Mouse (Mus musculus): ENCODE results near the gene Acnat1. TPM values are rescaled to one million over a fixed set of nuclear protein-coding genes. Genes with fewer than 3 reads are reported as not detected.

The Acnat1 gene
- polyA plus RNA-seq (2012; rRNA removed), result 0.74 and 1.1 TPM in 2 replicates

DNA sequence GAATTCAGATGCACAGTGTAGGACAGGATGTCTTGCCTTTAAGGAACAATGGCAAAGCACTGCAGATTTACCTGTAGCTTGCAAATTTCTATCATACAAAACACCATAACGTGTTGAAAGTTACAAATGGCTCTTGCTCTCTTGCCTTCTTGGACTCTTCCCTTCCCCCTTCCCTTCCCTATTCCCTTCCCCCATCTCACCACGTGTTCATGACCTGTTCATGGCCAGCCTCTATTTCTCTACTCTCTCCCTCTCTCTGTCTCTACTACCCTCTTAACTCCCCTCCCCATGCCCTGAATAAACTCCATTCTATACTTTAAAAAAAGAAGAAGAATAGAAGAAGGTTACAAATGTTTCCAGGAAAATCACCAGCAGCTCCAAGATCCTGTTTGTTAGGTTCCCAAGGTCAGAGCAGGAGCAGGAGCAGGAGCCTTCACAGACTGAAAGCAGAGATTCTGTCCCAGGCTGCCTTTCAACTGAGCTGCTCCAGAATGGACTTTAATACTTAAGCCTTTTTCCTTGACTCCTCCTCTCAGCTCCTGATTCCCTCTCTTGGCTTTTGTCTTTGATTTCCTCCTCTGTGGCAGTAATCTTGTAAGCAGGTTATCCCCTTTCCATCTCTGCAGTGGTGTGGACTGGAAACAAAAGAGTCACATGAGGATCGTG lies at the start of gene Acnat1:
Gene Acnat1 (minus strand): TSS at position 478 of the 666 bp plus-strand sequence.

DNA sequence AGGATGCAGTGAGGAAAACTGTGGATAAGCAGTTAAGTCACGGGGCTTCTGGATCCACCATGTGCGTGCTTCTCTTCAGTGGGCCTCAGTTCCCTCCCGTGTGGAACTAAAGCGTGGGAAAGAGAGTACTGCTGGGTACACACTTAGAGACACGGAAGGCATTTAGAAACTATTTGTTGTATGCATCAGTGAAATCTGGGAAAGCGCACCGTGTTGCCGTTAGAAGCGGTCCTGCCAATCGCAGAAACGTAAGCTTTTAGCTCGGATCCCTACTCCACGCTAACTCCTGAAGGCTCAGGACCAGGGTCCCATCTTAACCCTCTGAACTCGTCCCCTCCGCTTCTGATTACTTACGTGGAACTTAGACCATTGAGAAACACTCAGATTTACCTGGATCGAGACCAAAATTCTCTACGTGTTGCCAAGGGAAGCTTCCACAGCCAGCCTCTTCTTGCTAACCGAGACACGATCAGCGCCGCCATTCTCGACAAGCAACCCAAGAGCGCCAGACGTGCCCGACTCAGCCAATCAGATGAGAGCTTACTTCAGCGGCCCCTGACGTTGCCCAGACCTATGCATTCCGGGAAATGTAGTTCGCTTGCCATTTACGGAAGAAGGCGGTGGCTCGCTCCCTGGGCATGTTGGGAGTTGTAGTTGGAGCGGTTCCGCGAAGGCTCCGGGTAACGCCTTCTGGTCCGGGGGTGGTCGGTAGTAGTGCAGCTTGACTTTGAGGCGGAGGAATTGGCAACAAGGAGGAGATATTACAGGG lies 47.0 kb upstream of the Acnat1 start, which contains the start of the genes Mrpl50 and Zfp189:
Gene Mrpl50 (minus strand): TSS at position 522 of the 769 bp plus-strand sequence.
Gene Zfp189 (plus strand): TSS at position 605 of the 769 bp plus-strand sequence.

GRCm38 (mm10) chr4:49506386-49506785 lies 32.7 kb upstream of the Acnat1 start, which contains the start of gene Baat:
TSS of gene Baat (minus strand) at chr4:49506557.

DNA sequence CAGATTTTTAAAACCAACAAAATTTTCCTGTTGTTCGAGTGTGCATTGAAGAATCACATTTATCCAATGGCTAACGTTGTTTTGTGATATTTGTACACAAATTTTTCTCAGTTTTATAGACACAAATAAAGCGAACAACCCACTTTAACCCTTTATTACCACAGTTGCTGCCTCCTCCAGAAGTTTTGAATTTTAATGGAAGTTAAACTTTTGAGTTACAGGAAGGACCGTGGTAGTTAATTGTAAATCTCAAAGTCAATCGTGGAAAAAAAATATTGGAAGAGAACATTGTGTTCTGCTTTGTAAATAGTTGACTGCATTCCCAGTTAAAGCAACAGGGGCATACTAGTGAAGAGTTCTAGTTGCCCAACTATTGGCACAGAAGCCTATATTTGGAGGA lies 65.8 kb downstream of the Acnat1 start, which contains the start of gene Acnat2:
Gene Acnat2 (minus strand): TSS at position 195 of the 400 bp plus-strand sequence.

Other genes with a start within 250 kb of the Acnat1 start
- not detected in 2 replicates for gene Acnat2, start 65.8 kb downstream of the Acnat1 start, polyA plus RNA-seq (2012; rRNA removed)
- gene Baat, start 32.6 kb upstream of the Acnat1 start, polyA plus RNA-seq (2012; rRNA removed), result not detected in 2 replicates
- gene Mrpl50, start 47.2 kb upstream of the Acnat1 start, polyA plus RNA-seq (2012; rRNA removed), result 0.12 and 0.48 TPM in 2 replicates
- gene Zfp189, start 47.3 kb upstream of the Acnat1 start, polyA plus RNA-seq (2012; rRNA removed), result 0.04 and 0.17 TPM in 2 replicates
- gene Aldob, start 75.6 kb upstream of the Acnat1 start, polyA plus RNA-seq (2012; rRNA removed), result 1.9 and 2.4 TPM in 2 replicates
- gene Tmem246, start 124.0 kb upstream of the Acnat1 start, polyA plus RNA-seq (2012; rRNA removed), result 66.6 and 119 TPM in 2 replicates
- 6.2 and 7.3 TPM in 2 replicates for gene Rnf20, start 158.1 kb upstream of the Acnat1 start, polyA plus RNA-seq (2012; rRNA removed)
- not detected in 2 replicates for gene Ppp3r2, start 208.1 kb upstream of the Acnat1 start, polyA plus RNA-seq (2012; rRNA removed)